Mouse (Mus musculus): Measurements from ENCODE around the gene Fgfr2. TPM values are rescaled to one million over a fixed set of nuclear protein-coding genes. Genes with fewer than 3 reads are reported as not detected.
"Not testable (repeated sequence)": the region's sequence is repeated elsewhere in the genome, so short reads cannot be mapped to it uniquely, and the experiment has no call there.

Fgfr2 gene
- polyA plus RNA-seq, 1 experiment: 14.7 TPM

DNA sequence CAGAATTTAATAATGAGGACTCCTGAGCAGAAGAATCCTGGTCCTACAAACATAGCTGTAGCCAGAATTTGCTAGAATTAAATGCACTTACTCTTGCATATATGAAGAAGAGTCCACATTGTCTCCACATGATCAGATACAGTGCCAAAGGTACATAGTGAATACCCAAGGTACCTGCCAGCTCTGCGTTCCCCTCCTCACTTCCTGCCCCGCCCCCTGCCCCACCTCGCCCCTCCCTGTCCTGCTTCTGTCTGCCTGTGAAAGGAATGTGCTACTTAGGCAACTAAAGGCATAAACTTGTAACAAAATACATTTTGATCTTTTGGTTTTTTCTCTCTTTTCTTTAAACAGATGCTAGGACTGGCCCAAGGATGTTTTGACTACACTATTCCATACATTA is 1686.1 kb downstream of the Fgfr2 start:
- Histone ChIP-seq H3K4me3 (ENCODE audit: low read depth, low read length) (no peak overlapping the region), H3K4me1 (ENCODE audit: control insufficient read depth, insufficient read depth, insufficient read length, low read length) (no peaks in the 10 kb centered on the region), H3K27ac (ENCODE audit: insufficient read depth, low read depth, low read length) (no peak overlapping the region), H3K36me3 (ENCODE audit: control insufficient read depth, insufficient read depth, low read length) (peaks cover 1% of the 10 kb centered on the region; the same call in 1 of the 2 replicates), H3K27me3 (ENCODE audit: control insufficient read depth, insufficient read depth, low read length) (no peaks in the 10 kb centered on the region)
- 35% methylated on average over 3 of the region's 3 CpGs for WGBS
- TF ChIP-seq POLR2A (IDR thresholded peaks at IDR 0.05; ENCODE audit: low read depth, low read length) (no peak), CTCF (IDR thresholded peaks at IDR 0.05; ENCODE audit: extremely low read depth, insufficient read length, insufficient replicate concordance, low read depth, low read length) (no peak)

DNA sequence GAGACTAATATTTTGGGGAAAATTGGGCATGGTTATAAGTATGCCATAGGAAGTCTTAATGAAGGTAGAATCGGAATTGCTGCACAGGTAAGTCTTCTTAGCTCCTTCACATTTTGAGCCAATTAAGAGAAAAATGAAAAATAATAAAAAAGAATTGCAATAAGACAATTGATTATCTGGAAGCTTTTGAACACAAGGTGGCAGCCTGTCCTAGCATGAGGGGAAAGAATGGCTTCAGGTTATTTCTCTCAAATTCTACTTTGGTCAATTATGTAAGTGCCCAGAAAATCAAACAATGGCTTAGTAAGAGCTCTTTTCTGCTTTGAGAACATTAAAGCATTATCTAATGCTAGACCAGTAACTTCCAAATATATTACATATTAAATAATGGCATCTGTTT is 1688.9 kb downstream of the Fgfr2 start:
- 94% methylated on average over 1 of the region's 1 CpGs for WGBS

DNA sequence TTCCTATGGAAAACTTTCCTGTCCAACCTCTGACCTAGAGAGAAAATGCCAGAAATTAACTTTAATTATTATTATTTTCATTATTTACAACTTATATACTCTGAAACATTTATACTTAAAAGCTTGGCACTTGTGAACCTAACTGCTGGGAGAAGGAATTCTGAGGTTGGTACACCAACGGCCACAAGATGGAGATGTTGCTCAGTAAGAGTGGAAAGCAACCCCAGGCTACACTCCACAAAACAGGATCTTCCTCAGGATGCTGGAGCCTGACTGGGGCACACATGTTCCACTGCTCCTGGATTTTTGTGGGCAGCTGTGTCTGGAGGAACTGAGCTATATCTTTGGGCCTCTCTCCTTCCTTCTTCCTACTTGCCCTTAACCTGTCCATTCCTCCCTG is 1690.9 kb downstream of the Fgfr2 start:
- 19% methylated on average over 1 of the region's 1 CpGs for WGBS

More for the DNA sequence above, 1688.9 kb downstream of the Fgfr2 start:
- TF ChIP-seq CTCF (IDR thresholded peaks at IDR 0.05; ENCODE audit: extremely low read depth, insufficient read length, insufficient replicate concordance, low read depth, low read length) (no peak), POLR2A (IDR thresholded peaks at IDR 0.05; ENCODE audit: low read depth, low read length) (no peak)
- Histone ChIP-seq H3K4me3 (ENCODE audit: low read depth, low read length) (no peak overlapping the region), H3K27ac (ENCODE audit: insufficient read depth, low read depth, low read length) (no peak overlapping the region), H3K4me1 (ENCODE audit: control insufficient read depth, insufficient read depth, insufficient read length, low read length) (no peaks in the 10 kb centered on the region), H3K36me3 (ENCODE audit: control insufficient read depth, insufficient read depth, low read length) (no peaks in the 10 kb centered on the region), H3K27me3 (ENCODE audit: control insufficient read depth, insufficient read depth, low read length) (no peaks in the 10 kb centered on the region)

DNA sequence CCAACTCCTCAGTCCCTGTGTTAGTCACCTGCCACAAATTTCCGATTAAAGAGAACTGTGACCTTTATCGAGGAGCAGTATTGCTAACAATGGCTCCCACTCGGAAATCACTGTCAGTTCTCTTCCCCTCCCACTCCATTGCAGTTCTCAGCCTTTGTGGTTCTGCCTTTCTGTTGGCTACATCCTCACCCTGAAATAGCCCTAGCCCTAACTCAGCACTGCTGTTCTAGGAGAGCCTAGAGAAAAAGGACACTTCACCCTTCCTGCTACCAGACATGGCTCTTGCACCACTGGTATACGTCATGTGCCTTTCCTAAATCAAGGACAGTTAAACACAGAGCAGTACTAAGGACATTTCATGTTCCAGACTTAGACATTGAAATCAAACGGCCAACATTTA is 1695.8 kb downstream of the Fgfr2 start:
- TF ChIP-seq CTCF (IDR thresholded peaks at IDR 0.05; ENCODE audit: extremely low read depth, insufficient read length, insufficient replicate concordance, low read depth, low read length): no peak
- no peak for TF ChIP-seq POLR2A (IDR thresholded peaks at IDR 0.05; ENCODE audit: low read depth, low read length)
- H3K36me3 ChIP-seq (ENCODE audit: control insufficient read depth, insufficient read depth, low read length): 0 out of 2 replicates have a peak, but pooled peaks cover 3% of the 10 kb centered on the region
- no peaks in the 10 kb centered on the region for H3K27me3 ChIP-seq (ENCODE audit: control insufficient read depth, insufficient read depth, low read length)
- no peak overlapping the region for H3K27ac ChIP-seq (ENCODE audit: insufficient read depth, low read depth, low read length)
- H3K4me1 ChIP-seq (ENCODE audit: control insufficient read depth, insufficient read depth, insufficient read length, low read length): no peaks in the 10 kb centered on the region
- 88% methylated on average over 5 of the region's 5 CpGs for WGBS
- no peak overlapping the region for H3K4me3 ChIP-seq (ENCODE audit: low read depth, low read length)

More for the DNA sequence above, 1690.9 kb downstream of the Fgfr2 start:
- H3K27me3 ChIP-seq (ENCODE audit: control insufficient read depth, insufficient read depth, low read length): no peaks in the 10 kb centered on the region
- H3K4me1 ChIP-seq (ENCODE audit: control insufficient read depth, insufficient read depth, insufficient read length, low read length): no peaks in the 10 kb centered on the region
- no peak overlapping the region for H3K4me3 ChIP-seq (ENCODE audit: low read depth, low read length)
- TF ChIP-seq POLR2A (IDR thresholded peaks at IDR 0.05; ENCODE audit: low read depth, low read length) (no peak), CTCF (IDR thresholded peaks at IDR 0.05; ENCODE audit: extremely low read depth, insufficient read length, insufficient replicate concordance, low read depth, low read length) (no peak; the same call in 1 of the 2 replicates)
- no peak overlapping the region for H3K27ac ChIP-seq (ENCODE audit: insufficient read depth, low read depth, low read length)
- H3K36me3 ChIP-seq (ENCODE audit: control insufficient read depth, insufficient read depth, low read length): no peaks in the 10 kb centered on the region

DNA sequence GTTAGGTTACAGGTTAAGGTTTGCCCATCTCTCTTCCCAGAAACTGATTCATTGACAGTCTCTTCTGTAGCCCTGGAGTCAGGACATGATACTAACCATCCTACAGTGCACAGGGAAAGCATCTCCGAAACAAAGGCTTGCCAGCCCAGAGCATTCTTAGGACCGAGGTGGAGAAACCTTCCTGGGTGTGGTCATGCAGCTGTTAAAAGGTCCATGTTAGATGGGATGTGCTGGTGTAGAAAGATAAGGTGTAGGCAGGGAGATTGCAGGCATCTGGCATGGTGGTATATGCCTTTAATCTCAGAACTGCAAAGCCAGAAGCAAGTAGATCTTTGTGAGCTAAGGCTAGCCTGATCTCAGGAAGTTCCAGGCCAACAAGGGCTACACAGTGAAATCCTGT is 1698.2 kb downstream of the Fgfr2 start:
- TF ChIP-seq CTCF (IDR thresholded peaks at IDR 0.05; ENCODE audit: extremely low read depth, insufficient read length, insufficient replicate concordance, low read depth, low read length) (no peak), POLR2A (IDR thresholded peaks at IDR 0.05; ENCODE audit: low read depth, low read length) (no peak)
- 60% methylated on average over 2 of the region's 2 CpGs for WGBS
- Histone ChIP-seq H3K4me3 (ENCODE audit: low read depth, low read length) (no peak overlapping the region), H3K27me3 (ENCODE audit: control insufficient read depth, insufficient read depth, low read length) (no peaks in the 10 kb centered on the region), H3K27ac (ENCODE audit: insufficient read depth, low read depth, low read length) (no peak overlapping the region), H3K36me3 (ENCODE audit: control insufficient read depth, insufficient read depth, low read length) (0 out of 2 replicates have a peak, but pooled peaks cover 3% of the 10 kb centered on the region), H3K4me1 (ENCODE audit: control insufficient read depth, insufficient read depth, insufficient read length, low read length) (no peaks in the 10 kb centered on the region)

DNA sequence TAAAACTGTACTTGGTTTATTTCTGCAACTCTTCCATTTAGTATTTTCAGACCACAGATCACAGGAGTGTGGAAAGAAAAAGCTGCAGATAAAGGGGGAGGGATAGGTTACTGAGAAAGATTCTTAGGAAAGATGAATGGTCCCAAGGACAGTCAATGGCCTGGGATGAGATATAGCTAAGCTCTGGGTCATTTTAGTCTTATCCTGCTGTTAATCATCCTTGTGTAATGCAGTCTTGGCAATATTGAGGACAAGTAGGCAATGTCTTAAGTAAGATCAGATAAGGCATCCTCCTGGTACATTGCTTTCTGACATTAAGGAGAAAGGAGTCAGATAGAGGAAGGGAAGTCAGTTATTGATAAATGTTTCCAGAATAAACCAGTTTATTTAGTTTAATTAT is 1705.5 kb downstream of the Fgfr2 start:
- Histone ChIP-seq H3K27ac (ENCODE audit: insufficient read depth, low read depth, low read length) (no peak overlapping the region), H3K36me3 (ENCODE audit: control insufficient read depth, insufficient read depth, low read length) (no peaks in the 10 kb centered on the region), H3K27me3 (ENCODE audit: control insufficient read depth, insufficient read depth, low read length) (no peaks in the 10 kb centered on the region), H3K4me3 (ENCODE audit: low read depth, low read length) (no peak overlapping the region), H3K4me1 (ENCODE audit: control insufficient read depth, insufficient read depth, insufficient read length, low read length) (no peaks in the 10 kb centered on the region)
- no peak for TF ChIP-seq POLR2A (IDR thresholded peaks at IDR 0.05; ENCODE audit: low read depth, low read length)
- TF ChIP-seq CTCF (IDR thresholded peaks at IDR 0.05; ENCODE audit: extremely low read depth, insufficient read length, insufficient replicate concordance, low read depth, low read length): no peak

DNA sequence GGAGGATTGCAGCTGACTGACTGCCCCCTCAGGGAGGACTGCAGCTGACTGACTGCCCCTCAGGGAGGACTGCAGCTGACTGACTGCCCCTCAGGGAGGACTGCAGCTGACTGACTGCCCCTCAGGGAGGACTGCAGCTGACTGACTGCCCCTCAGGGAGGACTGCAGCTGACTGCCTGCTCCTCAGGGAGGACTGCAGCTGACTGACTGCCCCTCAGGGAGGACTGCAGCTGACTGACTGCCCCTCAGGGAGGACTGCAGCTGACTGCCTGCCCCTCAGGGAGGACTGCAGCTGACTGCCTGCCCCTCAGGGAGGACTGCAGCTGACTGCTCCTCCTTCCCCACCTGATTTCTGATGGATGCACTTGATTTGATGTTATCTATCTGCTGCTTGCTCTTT is 1706.4 kb downstream of the Fgfr2 start:
- H3K36me3 ChIP-seq (ENCODE audit: control insufficient read depth, insufficient read depth, low read length); H3K4me3 ChIP-seq (ENCODE audit: low read depth, low read length): not testable (repeated sequence)

DNA sequence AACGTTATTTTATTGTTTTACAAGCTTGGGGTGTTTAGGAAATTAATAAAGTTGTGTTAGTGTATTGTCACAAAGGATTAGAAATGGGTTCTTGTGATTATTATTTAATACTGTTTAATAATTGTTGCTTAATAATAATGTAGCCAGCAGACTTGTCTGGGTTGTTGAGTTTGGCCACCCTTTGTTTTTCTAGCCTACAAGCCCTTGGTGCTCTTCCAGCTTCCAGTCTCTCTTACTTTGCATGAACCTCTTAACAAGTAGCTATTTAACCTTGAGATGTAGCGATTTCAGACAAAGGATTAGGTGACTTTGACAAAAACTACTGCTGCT is 1711.2 kb downstream of the Fgfr2 start:
- WGBS: 13% methylated on average over 2 of the region's 2 CpGs
- H3K27me3 ChIP-seq (ENCODE audit: control insufficient read depth, insufficient read depth, low read length): no peaks in the 10 kb centered on the region
- H3K27ac ChIP-seq (ENCODE audit: insufficient read depth, low read depth, low read length): no peak overlapping the region
- H3K4me3 ChIP-seq (ENCODE audit: low read depth, low read length): no peak overlapping the region
- H3K36me3 ChIP-seq (ENCODE audit: control insufficient read depth, insufficient read depth, low read length): no peaks in the 10 kb centered on the region
- peaks cover 3% of the 10 kb centered on the region; the same call in 1 of the 2 replicates for H3K4me1 ChIP-seq (ENCODE audit: control insufficient read depth, insufficient read depth, insufficient read length, low read length)
- no peak for TF ChIP-seq POLR2A (IDR thresholded peaks at IDR 0.05; ENCODE audit: low read depth, low read length)
- TF ChIP-seq CTCF (IDR thresholded peaks at IDR 0.05; ENCODE audit: extremely low read depth, insufficient read length, insufficient replicate concordance, low read depth, low read length): no peak

More for the DNA sequence above, 1706.4 kb downstream of the Fgfr2 start:
- not testable (repeated sequence) for H3K27ac ChIP-seq (ENCODE audit: insufficient read depth, low read depth, low read length); H3K27me3 ChIP-seq (ENCODE audit: control insufficient read depth, insufficient read depth, low read length); H3K4me1 ChIP-seq (ENCODE audit: control insufficient read depth, insufficient read depth, insufficient read length, low read length)

Data from small intestine, adult 2 months (tissue).